Mouse (Mus musculus) Muller cell, postnatal 12 days (primary cell): ENCODE data around the gene Abhd16a.

Experiments
- DNase-seq: peaks from one replicate; pipeline ENCODE4 v3.0.0-alpha.2; 2015; ENCODE audit errors: inconsistent ontology term

Gene Abhd16a

DNA sequence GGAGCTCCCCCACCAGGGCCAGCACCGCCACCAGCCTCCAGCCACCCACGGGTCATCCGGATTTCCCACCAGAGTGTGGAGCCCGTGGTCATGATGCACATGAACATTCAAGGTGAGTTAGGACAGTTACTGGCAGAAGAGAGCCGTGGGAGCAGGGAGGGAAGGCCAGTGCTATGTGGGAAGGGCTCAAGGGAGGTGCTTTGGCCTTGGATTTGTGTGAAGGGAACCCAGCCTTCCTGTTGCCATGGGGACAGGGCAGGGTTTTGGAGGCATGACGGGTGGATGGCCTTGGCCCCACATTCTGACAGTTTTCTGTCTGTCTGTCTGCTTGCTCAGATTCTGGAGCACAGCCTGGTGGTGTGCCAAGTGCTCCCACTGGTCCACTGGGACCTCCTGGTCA, 52.9 kb downstream of the Abhd16a start:
- no peak for DNase-seq

DNA sequence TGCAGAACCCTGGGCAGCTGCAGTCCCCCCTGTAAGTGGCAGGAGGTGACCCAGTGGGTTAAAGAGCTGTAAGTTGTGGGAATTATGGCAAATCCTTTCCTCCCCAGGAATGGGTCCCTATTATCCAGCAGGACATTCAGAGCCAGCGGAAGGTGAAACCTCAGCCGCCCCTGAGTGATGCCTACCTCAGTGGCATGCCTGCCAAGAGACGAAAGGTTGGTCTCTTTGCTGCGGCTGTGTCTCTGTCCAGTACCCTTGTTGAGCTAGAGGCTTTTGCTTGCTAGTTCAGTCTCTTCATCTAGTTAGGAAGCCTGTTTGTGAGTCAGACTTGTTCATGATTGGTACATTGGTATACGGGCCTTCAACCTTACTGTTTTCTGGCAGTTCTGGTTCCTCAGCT, 57.1 kb downstream of the Abhd16a start:
- DNase-seq = no peak

DNA sequence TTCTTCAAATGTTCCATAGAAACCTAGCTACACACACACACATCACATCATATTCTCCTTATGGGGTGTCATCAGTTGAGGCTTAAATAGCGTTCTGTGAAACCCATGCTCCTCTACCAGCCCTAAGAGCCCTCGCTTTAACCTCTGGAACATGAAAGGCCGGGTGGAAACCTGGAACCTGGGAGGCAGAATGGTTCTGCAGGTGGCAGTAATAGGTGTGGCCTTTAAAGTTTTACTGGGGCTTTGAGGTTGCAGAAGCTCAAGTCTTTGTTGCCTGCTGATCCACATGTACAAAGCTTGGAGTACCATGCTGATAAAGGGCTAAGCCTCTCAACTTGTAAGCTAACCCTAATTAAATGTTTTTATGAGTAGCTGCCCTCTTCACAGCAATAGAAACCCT, 58.3 kb downstream of the Abhd16a start:
- no peak for DNase-seq

DNA sequence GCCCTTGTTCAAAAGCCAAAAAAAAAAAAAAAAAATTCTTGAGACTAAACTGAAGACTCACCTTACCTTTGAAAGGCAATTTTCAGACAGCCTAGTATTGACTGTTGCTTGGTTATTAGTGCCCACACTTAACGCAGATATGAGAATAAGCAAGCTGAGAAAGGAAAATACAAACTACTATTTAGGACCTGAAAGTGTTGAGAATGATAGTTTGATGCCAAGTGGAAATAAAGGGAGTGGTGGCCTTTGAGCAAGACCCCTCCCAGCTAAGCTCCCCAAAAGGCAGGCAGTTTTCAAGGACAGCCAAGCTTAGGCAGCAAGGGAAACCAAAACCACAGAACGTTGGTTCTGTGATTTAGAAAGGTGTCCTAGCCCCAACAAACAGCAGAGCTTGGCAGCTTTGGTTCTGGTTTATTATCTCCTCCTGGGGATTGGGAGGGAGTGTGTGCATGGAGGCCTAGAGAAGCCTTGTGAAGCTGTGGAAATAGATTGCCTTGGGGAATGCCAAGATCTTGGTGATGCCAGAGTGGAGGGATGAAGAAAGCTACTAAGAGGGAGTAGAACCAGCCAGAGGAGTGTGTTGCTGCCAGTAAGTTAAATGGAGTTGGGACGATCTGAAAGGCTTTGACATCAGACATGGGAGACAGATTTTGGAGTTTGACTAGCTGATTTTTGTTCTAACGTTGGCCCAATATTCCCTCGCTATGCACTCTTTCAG, 59.0 kb downstream of the Abhd16a start:
- no peak for DNase-seq

DNA sequence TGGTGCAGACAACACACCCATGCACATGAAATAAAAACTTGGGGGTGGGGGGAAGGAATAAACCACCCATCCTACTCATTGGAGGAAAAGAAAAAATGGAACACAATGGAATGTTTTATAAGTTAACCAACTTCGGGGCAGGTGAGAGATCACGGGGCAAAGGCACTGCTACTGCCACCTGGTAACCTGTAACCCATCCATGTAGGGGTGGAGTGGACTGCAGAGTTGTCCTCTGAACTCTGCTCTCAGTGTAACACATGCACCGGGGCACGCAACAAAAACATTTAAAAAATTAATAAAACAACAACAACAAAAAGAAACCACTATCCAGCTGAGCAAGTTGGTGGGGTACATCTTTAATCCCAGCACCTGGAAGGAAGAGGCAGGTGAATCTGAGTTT, 63.1 kb downstream of the Abhd16a start:
- no peak for DNase-seq
